8 mouse cellular contexts compared by ENCODE assay signal in genomic region chr2:37430593-37431464, GRCm38 (mm10). TPM values are rescaled to one million over a fixed set of nuclear protein-coding genes. Genes with fewer than 3 reads are reported as not detected.
DNase-seq lines count a peak whose midpoint lies in the region; ATAC-seq and TF ChIP-seq lines count a peak whose summit lies in the region.

No protein-coding gene starts in this region.

- peak; percentile 50 for DNase-seq in G1E (ENCODE audit: low spot score)
- peak; percentile 82 to 89 for DNase-seq in cerebellum, adult 18-20 months
- DNase-seq in heart, postnatal 25 days (ENCODE audit: low spot score): peak; percentile 67
- DNase-seq in layer of hippocampus, adult 18-20 months (ENCODE audit: low spot score in 2 of 2): peak; percentile 83 to 94
- peak; percentile 85 to 90 for DNase-seq in lung, adult 18-20 months

- H3K27ac ChIP-seq in forebrain, embryonic 15.5 days (replicated peaks): peak overlapping the region; percentile 98
- H3K27ac ChIP-seq in neural tube, embryonic 14.5 days (ENCODE audit: low read depth, low read length): peak overlapping the region; percentile 99
- peak overlapping the region; percentile 100 for H3K27ac ChIP-seq in testis, adult 2 months (ENCODE audit: control insufficient read depth, insufficient read depth, low read depth, low read length)

- intact Hi-C loops in heart, postnatal 25 days (cut with DNase I): no loop called here

- H3K4me3 ChIP-seq in G1E (ENCODE audit: low read depth, low read length): peak overlapping the region; percentile 96
- peak overlapping the region; percentile 67 for H3K4me3 ChIP-seq in forebrain, embryonic 15.5 days
- peak overlapping the region; percentile 91 for H3K4me3 ChIP-seq in neural tube, embryonic 14.5 days (ENCODE audit: low read depth, low read length)
- H3K4me3 ChIP-seq in testis, adult 2 months (ENCODE audit: control insufficient read depth, low read depth, low read length): peak overlapping the region; percentile 100

- H3K4me2 ChIP-seq in forebrain, embryonic 15.5 days (replicated peaks): peak overlapping the region; percentile 85
- peak overlapping the region; percentile 95 for H3K4me2 ChIP-seq in neural tube, embryonic 14.5 days (ENCODE audit: low read depth, low read length)

- peak; percentile 73 for TF ChIP-seq POLR2A in testis, adult 2 months (IDR thresholded peaks at IDR 0.05; ENCODE audit: control insufficient read depth, low read depth, low read length)

- H3K27me3 ChIP-seq in G1E (ENCODE audit: insufficient read depth, low read length): no peaks in the 10 kb centered on the region
- H3K27me3 ChIP-seq in forebrain, embryonic 15.5 days: no peaks in the 10 kb centered on the region
- H3K27me3 ChIP-seq in neural tube, embryonic 14.5 days (ENCODE audit: control insufficient read depth, insufficient read depth, low read length): no peaks in the 10 kb centered on the region
- H3K27me3 ChIP-seq in testis, adult 2 months (ENCODE audit: control insufficient read depth, insufficient read depth, low read length): no peaks in the 10 kb centered on the region

- H3K9me3 ChIP-seq in G1E (replicated peaks): no peaks in the 10 kb centered on the region
- H3K9me3 ChIP-seq in forebrain, embryonic 15.5 days: no peaks in the 10 kb centered on the region
- no peaks in the 10 kb centered on the region for H3K9me3 ChIP-seq in neural tube, embryonic 14.5 days (ENCODE audit: control insufficient read depth, low read length)

- under 1% methylated on average over 38 of the region's 38 CpGs for WGBS in forebrain, embryonic 15.5 days
- under 1% methylated on average over 38 of the region's 38 CpGs for WGBS in neural tube, embryonic 14.5 days

- peak overlapping the region; percentile 78 for H3K9ac ChIP-seq in forebrain, embryonic 15.5 days (replicated peaks)
- peak overlapping the region; percentile 88 for H3K9ac ChIP-seq in neural tube, embryonic 14.5 days (replicated peaks; ENCODE audit: low read depth, low read length)

- peaks cover 31% of the 10 kb centered on the region for H3K36me3 ChIP-seq in G1E (replicated peaks)
- peaks cover 24% of the 10 kb centered on the region for H3K36me3 ChIP-seq in forebrain, embryonic 15.5 days
- peaks cover 9% of the 10 kb centered on the region for H3K36me3 ChIP-seq in neural tube, embryonic 14.5 days (ENCODE audit: control insufficient read depth, insufficient read depth, low read length)
- no peaks in the 10 kb centered on the region for H3K36me3 ChIP-seq in testis, adult 2 months (ENCODE audit: control insufficient read depth, insufficient read depth, low read length)

- TF ChIP-seq CTCF in G1E (IDR thresholded peaks at IDR 0.05; ENCODE audit: low read depth, low read length): no peak
- TF ChIP-seq CTCF in testis, adult 2 months (IDR thresholded peaks at IDR 0.05; ENCODE audit: control insufficient read depth, insufficient read depth, insufficient replicate concordance, low read depth, low read length): no peak

- peak; percentile 81 for ATAC-seq in G1E (ENCODE audit: extremely low read depth, insufficient number of reproducible peaks, low FRiP score, poor library complexity, severe bottlenecking)
- ATAC-seq in forebrain, embryonic 15.5 days (replicated peaks): peak; percentile 96
- peak; percentile 97 for ATAC-seq in neural tube, embryonic 14.5 days (ENCODE audit: low read depth)

- H3K4me1 ChIP-seq in G1E (ENCODE audit: insufficient read depth, low read depth, low read length): peaks cover 31% of the 10 kb centered on the region
- H3K4me1 ChIP-seq in forebrain, embryonic 15.5 days: peaks cover 15% of the 10 kb centered on the region
- H3K4me1 ChIP-seq in neural tube, embryonic 14.5 days (ENCODE audit: control insufficient read depth, insufficient read depth, low read length): peaks cover 11% of the 10 kb centered on the region
- no peaks in the 10 kb centered on the region for H3K4me1 ChIP-seq in testis, adult 2 months (ENCODE audit: control insufficient read depth, insufficient read depth, low read length)

RNA-seq across cellular contexts. Expression of gene Rc3h2, which starts 8.1 kb away (rescaled TPM):
- total RNA-seq in G1E (2014; fragmentation: Nextera tagmentation): 86.0 and 118 TPM in 2 replicates
- total RNA-seq in G1E (2017): 58.3 and 68.1 TPM in 2 replicates
- 1.7 and 2.1 TPM in 2 replicates for polyA plus RNA-seq in G1E (2012)
- 24.2 and 24.4 TPM in 2 replicates for polyA plus RNA-seq in forebrain, embryonic 15.5 days (2015; fragmentation: Nextera tagmentation; extraction: Ambion mirVana)
- 10 to 100 TPM; 34.7 to 34.8 TPM for total RNA-seq in heart, postnatal 25 days (2021)
- 10 to 100 TPM; 79.8 to 85.2 TPM for total RNA-seq in layer of hippocampus, adult 18-20 months (2021)
- polyA plus RNA-seq in neural tube, embryonic 14.5 days (2014; fragmentation: Nextera tagmentation; extraction: Ambion mirVana): 32.4 and 33.4 TPM in 2 replicates
- polyA plus RNA-seq in testis, adult 2 months (2012; rRNA removed): 7.2 and 8.2 TPM in 2 replicates

RNA-seq across cellular contexts. Expression of gene Zbtb26, which starts 12.1 kb away (rescaled TPM):
- total RNA-seq in G1E (2014; fragmentation: Nextera tagmentation): 37.1 and 37.3 TPM in 2 replicates
- 21.1 and 25.7 TPM in 2 replicates for total RNA-seq in G1E (2017)
- 0.67 and 0.85 TPM in 2 replicates for polyA plus RNA-seq in G1E (2012)
- 8.3 and 8.6 TPM in 2 replicates for polyA plus RNA-seq in forebrain, embryonic 15.5 days (2015; fragmentation: Nextera tagmentation; extraction: Ambion mirVana)
- 1 to 10 TPM; 4.3 to 6.3 TPM for total RNA-seq in heart, postnatal 25 days (2021)
- 10 to 100 TPM; 10.6 to 10.8 TPM for total RNA-seq in layer of hippocampus, adult 18-20 months (2021)
- polyA plus RNA-seq in neural tube, embryonic 14.5 days (2014; fragmentation: Nextera tagmentation; extraction: Ambion mirVana): 10.2 and 12.8 TPM in 2 replicates
- polyA plus RNA-seq in testis, adult 2 months (2012; rRNA removed): 2.0 and 2.5 TPM in 2 replicates

RNA-seq across cellular contexts. Expression of gene Zbtb6, which starts 12.1 kb away (rescaled TPM):
- total RNA-seq in G1E (2014; fragmentation: Nextera tagmentation): 33.8 and 34.4 TPM in 2 replicates
- 43.4 and 48.2 TPM in 2 replicates for total RNA-seq in G1E (2017)
- 0.55 and 0.98 TPM in 2 replicates for polyA plus RNA-seq in G1E (2012)
- polyA plus RNA-seq in forebrain, embryonic 15.5 days (2015; fragmentation: Nextera tagmentation; extraction: Ambion mirVana): 18.2 and 19.3 TPM in 2 replicates
- 1 to 10 TPM; 4.2 to 4.8 TPM for total RNA-seq in heart, postnatal 25 days (2021)
- total RNA-seq in layer of hippocampus, adult 18-20 months (2021): 10 to 100 TPM; 15.0 to 15.6 TPM
- polyA plus RNA-seq in neural tube, embryonic 14.5 days (2014; fragmentation: Nextera tagmentation; extraction: Ambion mirVana): 10.4 and 11.7 TPM in 2 replicates
- polyA plus RNA-seq in testis, adult 2 months (2012; rRNA removed): 1.5 and 2.2 TPM in 2 replicates

RNA-seq across cellular contexts. Expression of gene Rabgap1, which starts 12.2 kb away (rescaled TPM):
- 76.2 and 80.4 TPM in 2 replicates for total RNA-seq in G1E (2014; fragmentation: Nextera tagmentation)
- total RNA-seq in G1E (2017): 83.5 and 101 TPM in 2 replicates
- 2.8 and 4.3 TPM in 2 replicates for polyA plus RNA-seq in G1E (2012)
- 61.6 and 65.0 TPM in 2 replicates for polyA plus RNA-seq in forebrain, embryonic 15.5 days (2015; fragmentation: Nextera tagmentation; extraction: Ambion mirVana)
- total RNA-seq in heart, postnatal 25 days (2021): 10 to 100 TPM; 40.8 to 46.5 TPM
- 10 to 100 TPM; 83.8 to 94.8 TPM for total RNA-seq in layer of hippocampus, adult 18-20 months (2021)
- polyA plus RNA-seq in neural tube, embryonic 14.5 days (2014; fragmentation: Nextera tagmentation; extraction: Ambion mirVana): 64.5 and 104 TPM in 2 replicates
- 8.3 and 10.3 TPM in 2 replicates for polyA plus RNA-seq in testis, adult 2 months (2012; rRNA removed)

Comparison
In these comparisons a context has a peak if more than half of its experiments do, and no peak if none do; other contexts are left out.
1. Peak in every context shown above with its lines: DNase-seq, ATAC-seq, H3K4me3 ChIP-seq and H3K27ac ChIP-seq.